Mouse (Mus musculus): ENCODE results near the gene Pnck. TPM values are rescaled to one million over a fixed set of nuclear protein-coding genes. Genes with fewer than 3 reads are reported as not detected.
A peak's percentile ranks its signal among the peaks of the same experiment; 100 is the strongest.

Pnck gene
- polyA plus RNA-seq, 1 experiment from 2014 or later, result 107 TPM

DNA sequence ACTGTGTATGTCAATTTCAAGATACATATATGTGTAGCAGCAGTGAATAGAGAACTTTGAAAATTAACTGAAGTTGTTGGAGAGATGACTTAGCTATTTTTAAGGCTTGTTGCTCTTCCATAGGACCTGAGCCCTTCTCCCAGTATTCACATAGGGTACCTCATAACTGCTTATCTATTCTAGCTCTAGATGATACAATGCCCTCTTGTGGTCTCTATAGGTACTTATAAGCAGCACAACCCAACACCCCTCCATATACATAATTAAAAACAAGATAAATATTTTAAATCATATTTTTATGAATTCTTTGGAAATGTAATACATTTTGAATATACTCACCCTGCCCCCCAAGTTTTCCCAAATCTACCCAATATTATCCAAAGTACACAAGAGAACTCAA lies 3.2 kb upstream of the Pnck start:
- Histone ChIP-seq H3K27me3 (no peaks in the 10 kb centered on the region), H3K36me3 (no peaks in the 10 kb centered on the region), H3K4me3 (no peak overlapping the region), H3K4me1 (replicated peaks) (peaks cover 11% of the 10 kb centered on the region), H3K9ac (no peak overlapping the region), H3K4me2 (no peak overlapping the region), H3K27ac (no peak overlapping the region), H3K9me3 (no peaks in the 10 kb centered on the region)
- ATAC-seq (ENCODE audit: low FRiP score), result no peak

DNA sequence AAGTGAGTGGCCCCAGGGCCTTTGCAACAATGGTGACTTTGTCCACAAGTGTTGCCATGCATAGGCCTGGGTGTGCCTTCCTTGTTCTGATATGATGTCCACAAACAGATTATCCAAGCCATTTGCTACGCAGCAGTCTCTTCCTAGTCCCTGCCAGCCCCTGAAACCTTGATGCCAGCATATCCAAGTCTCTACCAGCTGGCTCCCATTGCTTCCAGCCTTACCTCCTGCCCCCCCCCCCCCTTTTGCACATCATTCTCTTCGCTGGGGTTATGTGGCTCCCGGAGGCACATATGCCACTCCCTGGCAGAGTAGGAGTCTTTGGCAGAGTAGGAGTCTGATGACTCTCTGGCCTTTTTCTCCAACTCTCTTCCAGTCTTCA lies 358 bp upstream of the Pnck start:
- ATAC-seq (ENCODE audit: low FRiP score), result no peak
- peaks cover 6% of the 10 kb centered on the region; the same call in 1 of the 2 replicates for H3K36me3 ChIP-seq
- no peaks in the 10 kb centered on the region for H3K27me3 ChIP-seq
- H3K4me3 ChIP-seq, result peak overlapping the region; percentile 53
- peak overlapping the region; percentile 74 for H3K27ac ChIP-seq
- H3K9me3 ChIP-seq, result no peaks in the 10 kb centered on the region
- peak overlapping the region; percentile 75 for H3K9ac ChIP-seq
- 50% methylated on average over 3 of the region's 3 CpGs for WGBS
- H3K4me2 ChIP-seq, result peak overlapping the region; percentile 58
- H3K4me1 ChIP-seq (replicated peaks), result peaks cover 14% of the 10 kb centered on the region

DNA sequence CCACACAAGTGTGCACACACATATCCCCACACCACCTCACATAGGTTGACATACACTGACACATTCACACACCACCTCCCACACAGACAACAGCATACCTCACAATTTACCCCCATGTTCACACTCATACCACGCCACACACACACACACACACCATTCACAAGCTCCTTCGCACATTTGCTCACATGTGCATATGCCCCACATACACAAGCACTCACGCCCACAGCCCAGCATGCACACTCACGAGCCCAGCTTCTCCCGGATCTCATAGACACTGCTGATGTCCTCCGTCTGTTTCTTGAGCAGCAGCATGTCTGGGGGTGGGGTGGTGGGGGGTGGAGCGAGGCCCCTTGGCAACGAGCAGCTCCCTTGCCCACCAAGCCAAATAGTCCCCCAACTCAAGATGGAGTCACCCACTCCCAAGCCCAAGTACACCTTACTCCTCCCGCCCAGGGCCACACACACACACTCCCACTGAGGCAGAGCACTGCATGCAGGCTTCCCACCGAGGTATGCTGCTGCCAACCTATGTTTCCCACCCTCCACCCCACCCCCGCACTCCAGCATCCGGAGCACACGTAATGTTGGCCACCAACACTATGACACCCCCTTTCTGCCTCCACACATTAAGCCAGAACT lies 862 bp downstream of the Pnck start:
- peak overlapping the region; percentile 53 for H3K4me3 ChIP-seq
- no peaks in the 10 kb centered on the region for H3K27me3 ChIP-seq
- peaks cover 14% of the 10 kb centered on the region for H3K4me1 ChIP-seq (replicated peaks)
- peak overlapping the region; percentile 75 for H3K9ac ChIP-seq
- H3K4me2 ChIP-seq, result peak overlapping the region; percentile 58
- no peaks in the 10 kb centered on the region for H3K9me3 ChIP-seq
- peak; percentile 54 for ATAC-seq (ENCODE audit: low FRiP score)
- peaks cover 6% of the 10 kb centered on the region; the same call in 1 of the 2 replicates for H3K36me3 ChIP-seq
- peak overlapping the region; percentile 74 for H3K27ac ChIP-seq
- WGBS, result 50% methylated on average over 13 of the region's 13 CpGs

DNA sequence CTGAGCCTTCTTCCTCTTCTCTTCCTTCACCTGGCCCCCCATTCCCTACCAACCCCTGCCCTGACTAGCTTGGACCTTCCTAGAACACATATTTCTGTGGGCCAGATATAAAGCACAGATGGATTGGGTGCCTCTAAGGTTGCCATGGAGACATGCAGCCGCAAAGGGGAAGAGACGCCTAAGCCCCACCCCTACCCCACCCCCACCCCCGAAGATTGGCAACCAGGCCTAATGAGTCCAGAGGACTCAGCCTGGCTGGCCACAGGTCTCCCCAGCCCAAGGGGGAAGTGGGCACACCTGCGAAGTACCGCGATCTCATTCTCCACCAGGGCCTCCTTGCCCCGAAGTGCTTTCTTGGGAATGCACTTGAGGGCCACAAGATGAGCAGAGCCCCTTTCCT lies 1.5 kb downstream of the Pnck start:
- Histone ChIP-seq H3K9ac (0 out of 2 replicates have a peak overlapping the region, but pooled peaks have one; percentile 75), H3K4me1 (replicated peaks) (peaks cover 14% of the 10 kb centered on the region), H3K36me3 (peaks cover 6% of the 10 kb centered on the region; the same call in 1 of the 2 replicates), H3K9me3 (no peaks in the 10 kb centered on the region), H3K27ac (no peak overlapping the region), H3K27me3 (no peaks in the 10 kb centered on the region), H3K4me2 (peak overlapping the region; percentile 58), H3K4me3 (peak overlapping the region; percentile 53)
- 24% methylated on average over 7 of the region's 7 CpGs for WGBS
- ATAC-seq (ENCODE audit: low FRiP score), result no peak

DNA sequence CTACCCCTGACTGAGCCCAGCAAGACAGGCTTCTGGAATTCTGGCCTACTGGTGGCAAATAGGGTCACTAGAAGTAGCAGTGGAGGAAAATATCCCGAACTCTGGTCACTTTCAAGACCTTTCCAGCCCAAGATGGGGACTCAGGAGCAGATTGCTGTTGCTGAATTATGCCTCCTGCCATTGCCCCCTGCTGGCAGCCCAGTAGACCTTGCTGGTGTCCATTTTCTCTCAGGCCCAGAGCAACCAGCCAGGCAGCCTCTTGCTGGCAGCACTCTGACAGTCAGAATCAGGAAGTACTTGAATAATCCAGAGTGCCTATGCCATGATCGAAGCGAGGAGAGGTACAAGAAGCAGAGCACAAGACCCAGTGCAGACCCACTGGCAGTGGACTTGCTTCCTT lies 4.4 kb downstream of the Pnck start:
- Histone ChIP-seq H3K4me1 (replicated peaks) (peaks cover 13% of the 10 kb centered on the region), H3K9ac (no peak overlapping the region), H3K4me2 (no peak overlapping the region), H3K36me3 (peaks cover 6% of the 10 kb centered on the region; the same call in 1 of the 2 replicates), H3K4me3 (no peak overlapping the region), H3K27ac (no peak overlapping the region), H3K9me3 (no peaks in the 10 kb centered on the region), H3K27me3 (no peaks in the 10 kb centered on the region)
- 78% methylated on average over 3 of the region's 3 CpGs for whole genome bisulfite sequencing
- ATAC-seq (ENCODE audit: low FRiP score), result no peak

DNA sequence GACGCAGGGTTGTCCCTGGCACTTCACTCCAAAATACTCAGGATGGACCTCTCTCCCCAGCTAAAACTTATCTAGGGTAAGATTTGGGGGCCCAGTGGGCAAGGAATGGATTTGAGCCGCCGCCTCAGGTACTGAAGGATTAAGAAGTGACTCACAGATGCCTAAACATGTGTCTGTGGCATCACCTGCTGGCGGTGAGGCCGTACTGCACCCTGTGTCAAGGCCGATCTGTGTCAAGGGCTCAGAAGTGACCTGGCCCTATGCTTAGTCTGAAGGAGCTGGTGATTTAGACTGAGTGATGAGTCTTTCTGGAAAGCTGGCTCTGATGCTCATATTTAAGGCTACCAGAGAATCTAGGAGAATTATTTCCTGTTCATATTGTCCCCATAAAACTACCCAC lies 5.7 kb downstream of the Pnck start:
- H3K4me2 ChIP-seq, result no peak overlapping the region
- 11% methylated on average over 6 of the region's 6 CpGs for WGBS
- peak; percentile 55; the same call in 1 of the 2 replicates for ATAC-seq (ENCODE audit: low FRiP score)

DNA sequence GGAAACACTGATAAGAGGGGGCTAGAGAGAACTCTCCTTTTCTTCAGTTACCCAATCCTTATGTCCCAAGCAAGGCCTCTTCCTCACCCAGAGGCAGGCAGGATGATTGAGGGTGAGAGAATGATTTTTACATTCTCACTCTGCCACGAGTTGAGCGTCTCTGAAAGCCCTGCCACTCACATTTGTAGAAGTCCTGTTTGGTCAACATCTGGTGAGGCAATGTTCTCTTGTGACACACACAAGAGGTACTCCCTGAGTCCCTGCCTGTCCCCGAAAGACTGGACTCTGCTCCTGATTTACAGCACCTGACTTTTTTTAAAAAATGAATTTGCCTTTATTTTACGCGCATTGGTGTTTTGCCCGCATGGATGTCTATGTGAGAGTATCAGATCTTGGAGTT lies 6.5 kb downstream of the Pnck start:
- no peaks in the 10 kb centered on the region for H3K9me3 ChIP-seq
- no peak for ATAC-seq (ENCODE audit: low FRiP score)
- H3K36me3 ChIP-seq, result peaks cover 6% of the 10 kb centered on the region; the same call in 1 of the 2 replicates
- H3K9ac ChIP-seq, result no peak overlapping the region
- H3K4me3 ChIP-seq, result no peak overlapping the region
- no peaks in the 10 kb centered on the region for H3K27me3 ChIP-seq
- peaks cover 6% of the 10 kb centered on the region for H3K4me1 ChIP-seq (replicated peaks)
- H3K27ac ChIP-seq, result no peak overlapping the region
- no peak overlapping the region for H3K4me2 ChIP-seq
- WGBS, result 90% methylated on average over 6 of the region's 6 CpGs

More for the DNA sequence above, 5.7 kb downstream of the Pnck start:
- no peak overlapping the region for H3K27ac ChIP-seq
- H3K9me3 ChIP-seq, result no peaks in the 10 kb centered on the region
- no peak overlapping the region for H3K4me3 ChIP-seq
- peaks cover 6% of the 10 kb centered on the region; the same call in 1 of the 2 replicates for H3K36me3 ChIP-seq
- no peaks in the 10 kb centered on the region for H3K27me3 ChIP-seq
- no peak overlapping the region for H3K9ac ChIP-seq
- peaks cover 10% of the 10 kb centered on the region for H3K4me1 ChIP-seq (replicated peaks)

DNA sequence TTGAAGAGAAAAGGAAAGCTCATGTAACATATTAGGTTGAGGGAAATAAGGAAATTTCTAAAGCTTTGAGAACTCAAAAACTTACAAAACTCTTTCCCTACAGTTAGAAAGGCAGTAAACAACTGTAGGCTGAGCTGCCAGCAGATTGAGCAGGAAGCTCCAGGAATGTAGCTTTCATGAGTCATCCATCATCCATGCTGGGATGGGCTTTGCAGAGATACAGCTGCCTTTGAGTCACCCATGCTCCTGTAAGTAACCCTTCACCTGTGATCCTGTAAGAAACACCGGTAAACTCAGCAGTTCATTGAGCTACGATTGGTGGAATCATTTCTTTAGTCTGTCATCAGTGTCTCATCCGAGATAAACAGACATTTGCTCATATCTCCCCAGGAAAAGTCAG lies 9.0 kb downstream of the Pnck start:
- no peak overlapping the region for H3K4me2 ChIP-seq
- H3K4me3 ChIP-seq, result no peak overlapping the region
- H3K9me3 ChIP-seq, result no peaks in the 10 kb centered on the region
- no peaks in the 10 kb centered on the region for H3K27me3 ChIP-seq
- no peak overlapping the region for H3K27ac ChIP-seq
- ATAC-seq (ENCODE audit: low FRiP score), result no peak
- no peaks in the 10 kb centered on the region for H3K4me1 ChIP-seq (replicated peaks)
- H3K9ac ChIP-seq, result no peak overlapping the region
- WGBS, result 67% methylated on average over 3 of the region's 3 CpGs
- H3K36me3 ChIP-seq, result no peaks in the 10 kb centered on the region; the same call in 1 of the 2 replicates

DNA sequence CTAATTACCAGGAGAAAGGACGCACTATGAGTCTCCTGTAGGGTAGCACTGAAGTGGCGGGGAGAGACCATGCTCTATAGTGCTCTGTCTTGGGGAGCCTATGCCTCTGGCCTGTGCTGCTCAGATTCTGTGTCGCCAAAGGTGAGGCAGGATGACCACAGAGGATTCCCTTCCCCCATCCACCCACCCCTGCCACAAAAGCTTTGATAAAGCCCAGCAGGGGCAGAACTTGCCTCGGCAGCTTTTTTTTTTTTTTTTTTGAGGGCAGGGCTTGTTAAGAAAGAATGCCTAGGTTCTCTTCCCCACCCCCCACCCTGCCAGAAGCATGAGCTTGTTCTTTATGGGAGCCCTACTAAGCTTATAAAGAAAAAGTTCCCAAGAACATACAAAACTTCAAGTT lies 14.8 kb downstream of the Pnck start:
- no peak overlapping the region for H3K9ac ChIP-seq
- no peak for ATAC-seq (ENCODE audit: low FRiP score)
- H3K27me3 ChIP-seq, result peaks cover 21% of the 10 kb centered on the region
- H3K36me3 ChIP-seq, result no peaks in the 10 kb centered on the region
- no peak overlapping the region for H3K4me3 ChIP-seq
- no peaks in the 10 kb centered on the region for H3K9me3 ChIP-seq
- H3K27ac ChIP-seq, result no peak overlapping the region
- 31% methylated on average over 4 of the region's 4 CpGs for WGBS
- H3K4me2 ChIP-seq, result no peak overlapping the region
- peaks cover 2% of the 10 kb centered on the region; the same call in 1 of the 2 replicates for H3K4me1 ChIP-seq (replicated peaks)

DNA sequence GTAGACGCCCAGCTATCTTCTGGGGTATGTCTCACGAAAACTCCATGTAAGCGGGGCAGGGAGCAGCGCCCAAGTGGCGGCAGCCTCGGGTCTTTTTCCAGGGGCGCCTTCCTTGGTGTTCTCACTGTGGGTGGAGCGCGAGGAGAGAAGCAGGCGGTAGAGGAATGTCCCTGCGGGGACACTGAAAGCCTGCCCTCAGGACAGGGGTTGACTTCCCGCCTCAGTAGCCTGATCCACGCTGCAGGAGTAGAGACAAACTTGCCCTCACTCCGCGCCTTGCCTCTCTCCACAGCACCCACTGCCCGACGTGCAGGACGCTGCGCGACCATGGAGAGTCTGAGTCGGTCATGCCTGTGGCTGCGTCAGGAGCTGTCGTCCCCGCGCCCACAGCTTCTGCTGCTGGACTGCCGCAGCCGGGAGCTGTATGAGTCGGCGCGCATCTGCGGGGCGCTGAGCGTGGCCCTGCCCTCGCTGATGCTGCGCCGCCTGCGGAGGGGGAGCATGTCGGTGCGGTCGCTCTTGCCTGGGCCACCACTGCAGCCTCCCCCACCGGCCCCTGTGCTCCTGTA lies 19.9 kb downstream of the Pnck start:
- peaks cover 70% of the 10 kb centered on the region for H3K27me3 ChIP-seq
- peak overlapping the region; percentile 29; the same call in 1 of the 2 replicates for H3K9ac ChIP-seq
- H3K27ac ChIP-seq, result no peak overlapping the region
- H3K4me1 ChIP-seq (replicated peaks), result peaks cover 19% of the 10 kb centered on the region
- peak; percentile 29; the same call in 1 of the 2 replicates for ATAC-seq (ENCODE audit: low FRiP score)
- peak overlapping the region; percentile 54 for H3K4me2 ChIP-seq
- H3K4me3 ChIP-seq, result peak overlapping the region; percentile 33
- no peaks in the 10 kb centered on the region for H3K36me3 ChIP-seq
- H3K9me3 ChIP-seq, result no peaks in the 10 kb centered on the region
- 23% methylated on average over 40 of the region's 41 CpGs for WGBS

DNA sequence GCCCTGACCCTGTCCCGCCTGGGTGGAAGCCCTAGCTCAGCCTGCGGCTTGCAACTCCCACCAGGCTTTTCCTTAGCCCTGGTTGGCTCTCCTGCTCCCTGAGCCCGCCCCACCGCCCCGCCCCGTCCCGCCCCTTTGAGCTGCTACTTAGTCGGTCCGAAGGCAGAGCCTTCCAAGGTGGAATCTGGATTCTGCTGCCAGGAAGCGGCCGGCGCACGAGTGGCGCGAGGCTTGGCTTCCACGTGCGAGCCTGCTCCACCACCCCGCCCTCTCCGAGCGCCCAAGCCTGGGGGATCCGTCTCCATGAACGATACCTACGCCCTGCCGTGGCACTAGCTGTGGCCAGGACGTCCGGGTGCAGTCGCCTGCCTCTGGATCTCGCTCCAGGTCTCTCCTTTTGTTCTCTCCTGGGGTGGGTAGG lies 20.7 kb downstream of the Pnck start, which contains the start of gene Dusp9:
Dusp9 (plus strand) TSS at position 165 of the 421 bp plus-strand sequence.
- H3K4me3 ChIP-seq, result peak within 1 kb of the TSS; percentile 33
- H3K4me2 ChIP-seq, result peak within 1 kb of the TSS; percentile 54
- H3K27me3 ChIP-seq, result peaks cover 77% of the 10 kb centered on the region
- ATAC-seq (ENCODE audit: low FRiP score), result peak; percentile 73
- WGBS, result 17% methylated on average over 24 of the region's 28 CpGs
- H3K36me3 ChIP-seq, result no peaks in the 10 kb centered on the region
- H3K4me1 ChIP-seq (replicated peaks), result peaks cover 19% of the 10 kb centered on the region
- peak within 1 kb of the TSS; percentile 43; the same call in 1 of the 2 replicates for H3K9ac ChIP-seq
- H3K27ac ChIP-seq, result no peak within 1 kb of the TSS
- no peaks in the 10 kb centered on the region for H3K9me3 ChIP-seq

DNA sequence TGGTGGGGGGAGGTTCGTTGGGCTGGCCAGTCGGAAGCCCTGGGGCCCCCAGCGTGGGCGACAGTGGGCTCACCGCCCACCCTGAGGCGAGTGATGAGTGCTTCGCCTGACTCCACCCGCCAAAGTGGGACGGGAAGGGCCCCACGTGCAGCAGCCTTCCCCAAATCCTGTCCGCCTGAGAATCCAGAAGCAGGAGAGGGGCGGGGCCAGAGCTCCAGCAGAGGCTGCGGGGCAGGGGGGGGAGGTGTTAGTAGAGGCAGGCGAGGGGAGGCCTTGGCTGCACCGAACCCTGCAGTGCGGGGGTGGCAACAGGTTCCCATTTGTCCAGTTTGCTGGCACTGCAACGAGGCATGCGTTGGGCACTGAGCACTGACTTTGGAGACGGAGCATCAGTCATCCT lies 22.5 kb downstream of the Pnck start:
- Histone ChIP-seq H3K4me1 (replicated peaks) (peaks cover 19% of the 10 kb centered on the region), H3K36me3 (no peaks in the 10 kb centered on the region), H3K9me3 (no peaks in the 10 kb centered on the region), H3K4me2 (peak overlapping the region; percentile 61), H3K27me3 (peaks cover 86% of the 10 kb centered on the region), H3K4me3 (peak overlapping the region; percentile 37), H3K9ac (peak overlapping the region; percentile 46; the same call in 1 of the 2 replicates), H3K27ac (no peak overlapping the region)
- WGBS, result 11% methylated on average over 16 of the region's 19 CpGs
- ATAC-seq (ENCODE audit: low FRiP score), result no peak; the same call in 1 of the 2 replicates
